Mouse (Mus musculus): Measurements from ENCODE around the gene Spata18.
A peak's percentile ranks its signal among the peaks of the same experiment; 100 is the strongest.

Gene Spata18

GRCm38 (mm10) chr5:73666695-73667094 is 15.5 kb downstream of the Spata18 start:
- no peak for DNase-seq (ENCODE audit: low spot score)

- DNase-seq (ENCODE audit: low spot score): no peak
Observed at GRCm38 (mm10) chr5:73667877-73668276, 16.7 kb downstream of the Spata18 start.

GRCm38 (mm10) chr5:73669386-73669785 is 18.2 kb downstream of the Spata18 start:
- no peak for DNase-seq (ENCODE audit: low spot score)

- DNase-seq (ENCODE audit: low spot score): no peak
Observed at GRCm38 (mm10) chr5:73675604-73676003, 24.4 kb downstream of the Spata18 start.

- DNase-seq (ENCODE audit: low spot score): peak; percentile 52
Observed at GRCm38 (mm10) chr5:73676626-73677025, 25.4 kb downstream of the Spata18 start.

- DNase-seq (ENCODE audit: low spot score): no peak
Observed at GRCm38 (mm10) chr5:73683221-73683620, 32.0 kb downstream of the Spata18 start.

GRCm38 (mm10) chr5:73683706-73684409 is 32.7 kb downstream of the Spata18 start:
- no peak for DNase-seq (ENCODE audit: low spot score)

GRCm38 (mm10) chr5:73686149-73686548 is 35.0 kb downstream of the Spata18 start:
- DNase-seq (ENCODE audit: low spot score): no peak

- no peak for DNase-seq (ENCODE audit: low spot score)
Observed at GRCm38 (mm10) chr5:73688576-73688975, 37.4 kb downstream of the Spata18 start.

- DNase-seq (ENCODE audit: low spot score): no peak
Observed at GRCm38 (mm10) chr5:73690146-73690545, 39.0 kb downstream of the Spata18 start.

GRCm38 (mm10) chr5:73691723-73692520 is 40.7 kb downstream of the Spata18 start:
- DNase-seq (ENCODE audit: low spot score): no peak

GRCm38 (mm10) chr5:73693778-73694177 is 42.6 kb downstream of the Spata18 start:
- DNase-seq (ENCODE audit: low spot score): no peak

- no peak for DNase-seq (ENCODE audit: low spot score)
Observed at GRCm38 (mm10) chr5:73694254-73695015, 43.3 kb downstream of the Spata18 start.

- DNase-seq (ENCODE audit: low spot score): no peak
Observed at GRCm38 (mm10) chr5:73697700-73698099, 46.5 kb downstream of the Spata18 start.

GRCm38 (mm10) chr5:73701063-73701890 is 50.1 kb downstream of the Spata18 start:
- no peak for DNase-seq (ENCODE audit: low spot score)

GRCm38 (mm10) chr5:73701946-73702710 is 50.9 kb downstream of the Spata18 start:
- no peak for DNase-seq (ENCODE audit: low spot score)

- DNase-seq (ENCODE audit: low spot score): no peak
Observed at GRCm38 (mm10) chr5:73703096-73703495, 51.9 kb downstream of the Spata18 start.

- no peak for DNase-seq (ENCODE audit: low spot score)
Observed at GRCm38 (mm10) chr5:73704263-73704662, 53.1 kb downstream of the Spata18 start.

- DNase-seq (ENCODE audit: low spot score): no peak
Observed at GRCm38 (mm10) chr5:73704757-73705156, 53.6 kb downstream of the Spata18 start.

- DNase-seq (ENCODE audit: low spot score): no peak
Observed at GRCm38 (mm10) chr5:73705290-73705689, 54.1 kb downstream of the Spata18 start.

GRCm38 (mm10) chr5:73712852-73713251 is 61.7 kb downstream of the Spata18 start:
- no peak for DNase-seq (ENCODE audit: low spot score)

Data from layer of hippocampus, adult 11-12 months (tissue).